7 mouse cellular contexts compared by ENCODE assay signal in the genomic region with DNA sequence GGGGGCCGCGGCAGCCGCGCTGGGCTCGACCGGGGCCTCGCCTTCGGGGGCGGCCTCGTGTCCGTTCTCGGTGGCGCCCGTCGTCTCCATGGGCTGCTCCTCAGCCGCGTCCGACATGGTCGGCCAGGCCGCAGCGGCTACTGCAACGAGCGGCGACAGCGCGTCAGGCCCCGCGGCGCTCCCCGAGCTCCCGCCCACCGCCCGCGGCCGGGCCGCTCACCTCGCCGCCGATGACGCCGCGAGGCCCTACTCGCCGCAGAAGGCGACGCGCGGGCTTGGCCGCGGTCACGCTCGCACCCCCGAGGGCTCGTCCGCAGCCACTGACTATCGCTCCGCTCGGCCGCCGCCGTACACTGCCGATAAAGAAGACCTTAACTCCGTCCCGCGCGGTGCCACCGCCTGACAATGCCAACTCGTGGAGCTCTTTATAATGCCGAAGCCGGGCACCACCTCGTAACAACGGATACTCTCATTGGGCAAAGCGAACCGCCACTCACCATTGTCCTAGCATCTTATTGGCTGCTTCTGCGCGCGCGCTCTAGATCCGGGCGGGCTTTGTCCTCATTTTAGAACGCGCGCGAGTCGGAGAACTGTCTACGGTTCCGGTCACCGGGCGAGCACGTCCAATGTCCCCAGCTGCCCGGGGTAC. TPM values are rescaled to one million over a fixed set of nuclear protein-coding genes. Genes with fewer than 3 reads are reported as not detected.
DNase-seq lines count a peak whose midpoint lies in the region; ATAC-seq and TF ChIP-seq lines count a peak whose summit lies in the region.

A gene (minus strand): TSS at position 401 of the 649 bp plus-strand sequence.

- WGBS in intestine, postnatal 0 days: under 1% methylated on average over 88 of the region's 91 CpGs
- WGBS in midbrain, embryonic 12.5 days: under 1% methylated on average over 91 of the region's 91 CpGs
- under 1% methylated on average over 91 of the region's 91 CpGs for WGBS in small intestine, adult 2 months

- peak within 1 kb of the TSS; percentile 84 for H3K4me2 ChIP-seq in intestine, postnatal 0 days (replicated peaks; ENCODE audit: low read depth)
- H3K4me2 ChIP-seq in midbrain, embryonic 12.5 days (replicated peaks): peak within 1 kb of the TSS; percentile 84

- DNase-seq in adrenal gland, adult 8-10 months: peak; percentile 96
- peak; percentile 98 for DNase-seq in embryo, embryonic 9.5 days (ENCODE audit: extremely low spot score)
- DNase-seq in gonadal fat pad, adult 2 months (ENCODE audit: low read depth): peak; percentile 62
- peak; percentile 97 for DNase-seq in left cerebral cortex, postnatal 4 days

- H3K9me3 ChIP-seq in intestine, postnatal 0 days (ENCODE audit: control insufficient read depth): no peaks in the 10 kb centered on the region
- H3K9me3 ChIP-seq in midbrain, embryonic 12.5 days: no peaks in the 10 kb centered on the region

- peaks cover 30% of the 10 kb centered on the region for H3K36me3 ChIP-seq in intestine, postnatal 0 days (ENCODE audit: control insufficient read depth, insufficient read depth)
- H3K36me3 ChIP-seq in midbrain, embryonic 12.5 days: peaks cover 39% of the 10 kb centered on the region
- peaks cover 33% of the 10 kb centered on the region for H3K36me3 ChIP-seq in small intestine, adult 2 months (ENCODE audit: control insufficient read depth, insufficient read depth, low read length)

- H3K27ac ChIP-seq in intestine, postnatal 0 days (ENCODE audit: low read depth, low read length): peak within 1 kb of the TSS; percentile 97
- H3K27ac ChIP-seq in midbrain, embryonic 12.5 days (replicated peaks): peak within 1 kb of the TSS; percentile 93
- H3K27ac ChIP-seq in small intestine, adult 2 months (ENCODE audit: insufficient read depth, low read depth, low read length): peak within 1 kb of the TSS; percentile 79

- TF ChIP-seq CTCF in intestine, postnatal 0 days (IDR thresholded peaks at IDR 0.05; ENCODE audit: low read depth): no peak
- TF ChIP-seq CTCF in small intestine, adult 2 months (IDR thresholded peaks at IDR 0.05; ENCODE audit: extremely low read depth, insufficient read length, insufficient replicate concordance, low read depth, low read length): no peak

- ATAC-seq in intestine, postnatal 0 days: peak; percentile 90
- ATAC-seq in midbrain, embryonic 12.5 days (ENCODE audit: low FRiP score, low read depth): peak; percentile 97

- 0 out of 2 replicates have a peak, but pooled peaks cover 8% of the 10 kb centered on the region for H3K4me1 ChIP-seq in intestine, postnatal 0 days (replicated peaks; ENCODE audit: control insufficient read depth, insufficient read depth, low read length)
- H3K4me1 ChIP-seq in midbrain, embryonic 12.5 days: peaks cover 40% of the 10 kb centered on the region
- H3K4me1 ChIP-seq in small intestine, adult 2 months (ENCODE audit: control insufficient read depth, insufficient read depth, insufficient read length, low read length): peaks cover 3% of the 10 kb centered on the region

- TF ChIP-seq POLR2A in small intestine, adult 2 months (IDR thresholded peaks at IDR 0.05; ENCODE audit: low read depth, low read length): peak; percentile 99

- H3K27me3 ChIP-seq in intestine, postnatal 0 days (replicated peaks; ENCODE audit: control insufficient read depth, insufficient read depth, low read length): no peaks in the 10 kb centered on the region
- no peaks in the 10 kb centered on the region for H3K27me3 ChIP-seq in midbrain, embryonic 12.5 days
- no peaks in the 10 kb centered on the region for H3K27me3 ChIP-seq in small intestine, adult 2 months (ENCODE audit: control insufficient read depth, insufficient read depth, low read length)

- H3K9ac ChIP-seq in intestine, postnatal 0 days (ENCODE audit: low read depth, low read length): peak within 1 kb of the TSS; percentile 100
- H3K9ac ChIP-seq in midbrain, embryonic 12.5 days (replicated peaks): peak within 1 kb of the TSS; percentile 100

- intact Hi-C loops in left cerebral cortex, postnatal 4 days (cut with DNase I): no loop called here

- H3K4me3 ChIP-seq in intestine, postnatal 0 days (ENCODE audit: low read depth, low read length): peak within 1 kb of the TSS; percentile 97
- H3K4me3 ChIP-seq in midbrain, embryonic 12.5 days: peak within 1 kb of the TSS; percentile 95
- H3K4me3 ChIP-seq in small intestine, adult 2 months (ENCODE audit: low read depth, low read length): peak within 1 kb of the TSS; percentile 88

RNA-seq across cellular contexts. Expression of the gene that starts here (rescaled TPM):
- total RNA-seq in adrenal gland, adult 8-10 months (2022): 100 to 1,000 TPM; 219 to 321 (median 266) TPM
- 113 and 206 TPM in 2 replicates for polyA plus RNA-seq in gonadal fat pad, adult 2 months (2012; rRNA removed)
- 181 and 191 TPM in 2 replicates for polyA plus RNA-seq in intestine, postnatal 0 days (2015; fragmentation: Nextera tagmentation; extraction: Ambion mirVana)
- total RNA-seq in left cerebral cortex, postnatal 4 days (2021): 100 to 1,000 TPM; 339 to 358 TPM
- polyA plus RNA-seq in midbrain, embryonic 12.5 days (2016; fragmentation: Nextera tagmentation; extraction: Ambion mirVana): 771 and 878 TPM in 2 replicates
- polyA plus RNA-seq in small intestine, adult 2 months (2012; rRNA removed): 276 and 428 TPM in 2 replicates

Comparison
In these comparisons a context has a peak if more than half of its experiments do, and no peak if none do; other contexts are left out.
1. Peak in every context shown above with its lines: DNase-seq, ATAC-seq, H3K4me3 ChIP-seq and H3K27ac ChIP-seq.